Mouse (Mus musculus): ENCODE measurements at regions not wholly inside any gene's neighbourhood (a gene's known extent, or its start where the extent isn't known, plus 50 kb on each side); places are given as distances from the start of the nearest gene placed in this dataset.
"Not testable (repeated sequence)": the region's sequence is repeated elsewhere in the genome, so short reads cannot be mapped to it uniquely, and the experiment has no call there.

DNA sequence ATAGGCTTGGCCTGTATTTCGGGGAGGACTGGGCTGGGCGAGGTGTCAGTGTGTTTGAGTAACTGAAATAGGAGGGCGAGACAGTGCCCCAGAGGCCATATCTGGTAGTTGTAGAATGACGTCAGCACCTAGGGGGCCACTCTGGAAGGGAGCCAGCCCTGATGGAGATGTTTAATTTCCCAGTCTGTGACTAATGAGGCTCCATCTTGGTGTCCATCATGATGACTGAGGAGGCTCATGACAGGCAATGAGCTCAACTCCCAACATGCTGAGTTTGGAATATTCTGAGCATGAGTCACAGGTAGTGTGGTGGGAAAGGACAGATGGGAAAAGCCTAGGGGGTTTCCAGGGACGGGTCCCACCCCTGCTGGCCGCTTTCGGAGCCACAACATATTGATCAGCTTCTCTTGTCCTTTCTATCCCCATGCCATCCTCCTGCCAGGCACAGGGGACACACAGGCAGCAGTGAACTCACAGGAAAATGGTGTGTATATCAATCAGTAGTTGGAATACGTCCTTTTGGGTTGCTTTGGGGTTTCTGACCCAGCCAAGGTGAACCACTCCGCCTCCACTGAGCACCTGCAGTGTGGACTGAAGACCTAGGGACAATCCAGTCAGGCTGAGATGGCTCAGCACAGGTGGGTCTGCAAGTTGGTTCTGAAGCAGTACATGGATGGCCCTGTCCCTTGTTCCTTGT lies 222.5 kb downstream of the Matn1 start:
- H3K4me2 ChIP-seq, result no peak overlapping the region
- H3K9me3 ChIP-seq (replicated peaks), result no peaks in the 10 kb centered on the region
- WGBS (ENCODE audit: insufficient replicate concordance), result 50% methylated on average over 9 of the region's 9 CpGs
- H3K4me3 ChIP-seq, result no peak overlapping the region
- H3K27me3 ChIP-seq (replicated peaks), result no peaks in the 10 kb centered on the region
- no peak for ATAC-seq
- H3K36me3 ChIP-seq, result no peaks in the 10 kb centered on the region
- no peaks in the 10 kb centered on the region for H3K4me1 ChIP-seq
- H3K27ac ChIP-seq, result no peak overlapping the region
- H3K9ac ChIP-seq, result no peak overlapping the region

GRCm38 (mm10) chr4:131167921-131168320 lies 223.7 kb downstream of the Matn1 start:
- no peaks in the 10 kb centered on the region for H3K9me3 ChIP-seq (replicated peaks)
- ATAC-seq, result no peak
- H3K36me3 ChIP-seq, result no peaks in the 10 kb centered on the region
- no peak overlapping the region for H3K27ac ChIP-seq
- no peaks in the 10 kb centered on the region for H3K4me1 ChIP-seq
- H3K4me2 ChIP-seq, result no peak overlapping the region
- H3K4me3 ChIP-seq, result no peak overlapping the region
- H3K27me3 ChIP-seq (replicated peaks), result no peaks in the 10 kb centered on the region
- 72% methylated on average over 2 of the region's 2 CpGs for WGBS (ENCODE audit: insufficient replicate concordance)
- H3K9ac ChIP-seq, result no peak overlapping the region

DNA sequence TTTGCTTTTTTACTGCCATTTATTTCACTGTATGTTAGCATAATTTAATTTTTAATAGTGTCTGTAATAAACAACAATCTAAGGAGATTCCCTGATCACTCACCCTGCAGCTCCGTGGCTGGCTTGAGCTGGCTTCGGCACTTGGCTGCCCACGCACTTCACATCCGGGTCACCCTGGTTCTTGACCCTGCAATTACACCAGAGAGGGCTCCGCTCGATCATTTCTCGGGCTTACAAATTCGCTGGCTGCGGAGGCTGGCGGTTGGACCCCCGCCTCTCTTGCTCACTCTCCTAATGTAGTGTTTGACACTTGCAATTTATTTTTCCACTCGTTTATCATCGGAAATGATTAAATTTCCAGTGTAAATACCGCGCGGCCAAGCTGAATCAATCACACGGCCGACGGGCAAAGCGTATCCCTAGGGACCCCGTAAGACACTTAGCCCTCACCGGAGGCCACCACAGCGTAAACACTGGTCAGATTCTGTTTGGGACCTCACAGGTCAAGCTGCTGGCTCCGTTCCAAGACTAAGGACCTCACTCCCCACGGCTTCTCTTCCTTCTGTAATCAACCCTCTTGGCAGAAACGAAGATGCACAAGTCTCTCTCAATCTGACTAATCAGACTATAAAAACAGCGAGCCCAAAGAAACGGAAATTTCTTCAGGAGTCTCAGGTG lies 229.7 kb downstream of the Matn1 start:
- Histone ChIP-seq H3K27me3 (replicated peaks) (no peaks in the 10 kb centered on the region), H3K4me2 (no peak overlapping the region), H3K9ac (no peak overlapping the region), H3K36me3 (no peaks in the 10 kb centered on the region), H3K4me1 (no peaks in the 10 kb centered on the region), H3K4me3 (no peak overlapping the region), H3K27ac (no peak overlapping the region), H3K9me3 (replicated peaks) (no peaks in the 10 kb centered on the region)
- no peak for ATAC-seq
- 71% methylated on average over 28 of the region's 28 CpGs for WGBS (ENCODE audit: insufficient replicate concordance)

GRCm38 (mm10) chr4:131176701-131177100 lies 232.5 kb downstream of the Matn1 start:
- no peak overlapping the region for H3K27ac ChIP-seq
- no peak for ATAC-seq
- no peaks in the 10 kb centered on the region for H3K9me3 ChIP-seq (replicated peaks)
- no peak overlapping the region for H3K4me3 ChIP-seq
- H3K36me3 ChIP-seq, result no peaks in the 10 kb centered on the region
- no peak overlapping the region for H3K4me2 ChIP-seq
- H3K4me1 ChIP-seq, result no peaks in the 10 kb centered on the region
- H3K9ac ChIP-seq, result no peak overlapping the region
- 47% methylated on average over 3 of the region's 3 CpGs for WGBS (ENCODE audit: insufficient replicate concordance)
- H3K27me3 ChIP-seq (replicated peaks), result no peaks in the 10 kb centered on the region

DNA sequence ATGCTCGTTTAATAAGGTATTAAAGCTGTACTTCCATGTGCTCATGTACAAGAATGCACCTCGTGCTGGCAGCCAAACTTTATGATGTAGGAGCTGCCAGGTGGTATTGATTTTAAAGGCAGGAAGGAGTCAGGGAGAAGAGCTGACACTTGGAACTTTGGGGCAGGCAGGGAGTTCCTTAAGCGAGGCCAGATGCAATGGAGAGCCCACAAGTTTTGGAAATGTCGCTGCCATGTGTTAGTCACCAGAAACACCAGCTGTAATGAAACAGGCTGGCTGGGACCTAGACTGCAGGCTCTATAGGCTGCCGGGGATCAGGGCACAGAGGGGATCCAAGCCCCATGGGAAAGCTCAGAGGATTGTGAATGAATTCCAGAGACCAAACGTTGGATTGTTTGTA lies 233.7 kb downstream of the Matn1 start:
- Histone ChIP-seq H3K9ac (no peak overlapping the region), H3K4me1 (no peaks in the 10 kb centered on the region), H3K4me3 (no peak overlapping the region), H3K4me2 (no peak overlapping the region), H3K9me3 (replicated peaks) (no peaks in the 10 kb centered on the region), H3K27me3 (replicated peaks) (no peaks in the 10 kb centered on the region), H3K36me3 (no peaks in the 10 kb centered on the region), H3K27ac (no peak overlapping the region)
- 53% methylated on average over 6 of the region's 6 CpGs for WGBS (ENCODE audit: insufficient replicate concordance)
- no peak for ATAC-seq

- not testable (repeated sequence) for H3K4me2 ChIP-seq, H3K27ac ChIP-seq
- WGBS (ENCODE audit: insufficient replicate concordance), result 59% methylated on average over 5 of the region's 5 CpGs
These were observed 234.5 kb downstream of the Matn1 start for GRCm38 (mm10) chr4:131178642-131179041.

DNA sequence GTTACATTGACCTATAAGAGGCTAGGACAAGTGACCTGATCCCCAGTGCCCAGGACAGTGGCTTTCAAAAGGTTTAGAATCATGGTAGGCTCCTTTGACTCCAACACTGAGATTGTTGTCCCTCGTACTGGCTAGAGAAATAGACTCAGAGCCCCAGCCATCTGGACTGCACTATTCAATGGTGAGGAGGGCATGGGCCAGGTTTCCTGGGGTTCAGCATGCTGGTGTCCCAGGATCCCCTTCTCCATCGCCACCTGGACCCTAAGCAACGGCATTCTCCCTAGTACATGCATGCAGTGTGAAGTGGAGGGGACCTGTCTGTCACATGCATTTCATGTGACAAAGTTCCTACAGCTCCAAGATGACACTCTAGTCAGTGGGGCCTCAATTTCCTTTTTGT lies 243.9 kb downstream of the Matn1 start:
- H3K9me3 ChIP-seq (replicated peaks), result no peaks in the 10 kb centered on the region
- H3K4me1 ChIP-seq, result no peaks in the 10 kb centered on the region
- H3K27me3 ChIP-seq (replicated peaks), result no peaks in the 10 kb centered on the region
- no peak for ATAC-seq
- H3K27ac ChIP-seq, result no peak overlapping the region
- WGBS (ENCODE audit: insufficient replicate concordance), result 50% methylated on average over 3 of the region's 3 CpGs
- H3K4me3 ChIP-seq, result no peak overlapping the region
- H3K4me2 ChIP-seq, result no peak overlapping the region
- H3K36me3 ChIP-seq, result no peaks in the 10 kb centered on the region
- H3K9ac ChIP-seq, result no peak overlapping the region

More at GRCm38 (mm10) chr4:131178642-131179041, 234.5 kb downstream of the Matn1 start:
- not testable (repeated sequence) for H3K4me3 ChIP-seq; H3K9ac ChIP-seq; H3K9me3 ChIP-seq (replicated peaks); ATAC-seq; H3K36me3 ChIP-seq; H3K4me1 ChIP-seq; H3K27me3 ChIP-seq (replicated peaks)

- WGBS (ENCODE audit: insufficient replicate concordance), result 49% methylated on average over 13 of the region's 13 CpGs
- no peak for ATAC-seq
- no peaks in the 10 kb centered on the region for H3K36me3 ChIP-seq
These were observed 247.1 kb downstream of the Matn1 start for GRCm38 (mm10) chr4:131191106-131191880.

DNA sequence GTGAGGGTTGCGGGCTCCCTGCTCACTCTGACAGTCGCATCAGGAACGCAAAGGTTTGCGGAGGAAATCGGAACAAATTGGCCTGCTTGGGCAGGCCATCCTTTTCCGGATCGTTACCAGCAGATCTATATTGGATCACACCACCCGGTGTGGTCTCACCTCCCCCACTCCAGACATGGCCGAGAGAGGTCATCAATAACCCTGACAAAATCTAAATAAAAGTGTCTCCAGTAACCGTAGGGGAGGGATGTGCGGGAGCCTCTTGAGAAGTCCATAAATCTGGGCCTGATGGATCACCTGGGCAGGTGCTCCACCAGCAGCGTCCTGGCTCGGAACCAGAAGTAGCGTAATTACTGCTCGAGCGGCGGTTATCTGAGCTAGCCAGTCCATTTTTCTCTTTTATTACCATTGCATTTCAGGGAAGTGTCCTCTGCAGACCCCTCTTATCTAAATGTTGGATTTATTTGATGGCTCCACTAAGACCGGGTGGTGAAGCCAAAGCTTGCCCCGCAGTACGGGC lies 249.8 kb downstream of the Matn1 start:
- Histone ChIP-seq H3K27ac (no peak overlapping the region), H3K27me3 (replicated peaks) (no peaks in the 10 kb centered on the region), H3K4me1 (no peaks in the 10 kb centered on the region), H3K4me2 (no peak overlapping the region), H3K36me3 (no peaks in the 10 kb centered on the region), H3K9me3 (replicated peaks) (no peaks in the 10 kb centered on the region), H3K9ac (no peak overlapping the region), H3K4me3 (no peak overlapping the region)
- WGBS (ENCODE audit: insufficient replicate concordance), result 74% methylated on average over 20 of the region's 20 CpGs
- no peak for ATAC-seq

More at GRCm38 (mm10) chr4:131191106-131191880, 247.1 kb downstream of the Matn1 start:
- H3K4me3 ChIP-seq, result no peak overlapping the region
- H3K4me1 ChIP-seq, result no peaks in the 10 kb centered on the region
- H3K27me3 ChIP-seq (replicated peaks), result no peaks in the 10 kb centered on the region
- H3K27ac ChIP-seq, result no peak overlapping the region
- no peak overlapping the region for H3K4me2 ChIP-seq
- H3K9me3 ChIP-seq (replicated peaks), result no peaks in the 10 kb centered on the region
- no peak overlapping the region for H3K9ac ChIP-seq

DNA sequence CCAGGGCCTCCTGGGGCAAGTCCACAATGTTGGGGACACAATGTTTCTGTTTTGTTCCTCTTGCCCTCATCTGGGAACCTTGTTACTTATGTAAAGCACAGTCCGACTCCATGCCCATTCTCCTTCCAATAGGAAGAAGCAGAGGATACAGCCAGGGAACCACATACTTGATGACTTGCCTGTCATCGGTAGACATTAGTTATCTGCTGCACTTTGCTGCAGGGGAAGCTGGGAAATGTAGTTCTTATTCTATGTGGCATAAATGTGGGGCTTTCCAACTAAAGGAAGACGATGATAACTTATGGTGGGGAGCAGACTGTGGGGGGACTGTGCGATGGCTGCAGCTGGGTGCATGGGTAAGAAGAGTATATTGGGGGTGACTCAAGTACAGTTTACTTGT lies 252.0 kb downstream of the Matn1 start:
- H3K4me1 ChIP-seq, result no peaks in the 10 kb centered on the region
- no peak overlapping the region for H3K27ac ChIP-seq
- no peaks in the 10 kb centered on the region for H3K27me3 ChIP-seq (replicated peaks)
- no peaks in the 10 kb centered on the region for H3K9me3 ChIP-seq (replicated peaks)
- H3K9ac ChIP-seq, result no peak overlapping the region
- H3K36me3 ChIP-seq, result no peaks in the 10 kb centered on the region
- H3K4me2 ChIP-seq, result no peak overlapping the region
- 64% methylated on average over 4 of the region's 4 CpGs for WGBS (ENCODE audit: insufficient replicate concordance)
- no peak overlapping the region for H3K4me3 ChIP-seq
- ATAC-seq, result no peak

- ATAC-seq, result no peak
- Histone ChIP-seq H3K36me3 (no peaks in the 10 kb centered on the region), H3K4me3 (no peak overlapping the region), H3K9me3 (replicated peaks) (no peaks in the 10 kb centered on the region), H3K4me2 (no peak overlapping the region), H3K27ac (no peak overlapping the region), H3K9ac (no peak overlapping the region), H3K4me1 (no peaks in the 10 kb centered on the region), H3K27me3 (replicated peaks) (no peaks in the 10 kb centered on the region)
- 73% methylated on average over 12 of the region's 12 CpGs for WGBS (ENCODE audit: insufficient replicate concordance)
These were observed 259.5 kb downstream of the Matn1 start for GRCm38 (mm10) chr4:131203721-131204120.

DNA sequence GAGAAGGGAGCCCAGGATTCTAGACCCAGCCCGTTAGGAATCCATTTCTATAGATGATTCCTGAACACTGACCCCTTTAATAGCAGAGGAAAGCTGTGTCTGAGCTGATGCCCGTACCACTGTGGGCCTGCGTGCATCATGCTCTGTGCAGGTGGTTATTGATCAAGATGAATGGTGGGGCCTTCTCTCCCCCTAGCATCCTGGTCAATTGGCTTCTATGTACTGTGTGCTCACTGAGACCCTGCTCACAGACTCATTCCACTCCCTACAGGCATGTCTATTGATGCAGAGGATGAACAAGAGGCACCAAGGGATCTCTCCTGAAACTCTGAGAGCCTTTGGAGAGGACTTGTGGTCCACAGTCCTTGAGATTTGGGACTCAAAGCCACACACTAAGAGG lies 260.5 kb downstream of the Matn1 start:
- H3K4me3 ChIP-seq, result no peak overlapping the region
- no peak overlapping the region for H3K9ac ChIP-seq
- 73% methylated on average over 3 of the region's 3 CpGs for WGBS (ENCODE audit: insufficient replicate concordance)
- no peaks in the 10 kb centered on the region for H3K36me3 ChIP-seq
- H3K4me1 ChIP-seq, result no peaks in the 10 kb centered on the region
- H3K9me3 ChIP-seq (replicated peaks), result no peaks in the 10 kb centered on the region
- ATAC-seq, result no peak
- no peaks in the 10 kb centered on the region for H3K27me3 ChIP-seq (replicated peaks)
- no peak overlapping the region for H3K27ac ChIP-seq
- no peak overlapping the region for H3K4me2 ChIP-seq
